Mouse (Mus musculus): Measurements from ENCODE around the gene Tmbim7. TPM values are rescaled to one million over a fixed set of nuclear protein-coding genes. Genes with fewer than 3 reads are reported as not detected.
A peak's percentile ranks its signal among the peaks of the same experiment; 100 is the strongest.

Gene Tmbim7
- polyA plus RNA-seq, 1 experiment from 2014 or later = not detected

- no peak overlapping the region for H3K4me3 ChIP-seq (ENCODE audit: low read length)
- H3K27me3 ChIP-seq (replicated peaks; ENCODE audit: control insufficient read depth, insufficient read depth, low read length) = no peaks in the 10 kb centered on the region
- ATAC-seq = no peak
- H3K4me1 ChIP-seq (ENCODE audit: control insufficient read depth, insufficient read depth, low read length) = no peaks in the 10 kb centered on the region
- no peaks in the 10 kb centered on the region for H3K9me3 ChIP-seq (ENCODE audit: control insufficient read depth, low read length)
- no peak overlapping the region for H3K27ac ChIP-seq (ENCODE audit: low read length)
- 78% methylated on average over 8 of the region's 8 CpGs for WGBS
- H3K36me3 ChIP-seq (ENCODE audit: control insufficient read depth, insufficient read depth, low read length) = no peaks in the 10 kb centered on the region
- no peak overlapping the region for H3K4me2 ChIP-seq (ENCODE audit: low read depth, low read length)
- H3K9ac ChIP-seq (ENCODE audit: low read depth, low read length) = no peak overlapping the region
Observed at GRCm38 (mm10) chr5:3635286-3635685, 15.7 kb upstream of the Tmbim7 start.

DNA sequence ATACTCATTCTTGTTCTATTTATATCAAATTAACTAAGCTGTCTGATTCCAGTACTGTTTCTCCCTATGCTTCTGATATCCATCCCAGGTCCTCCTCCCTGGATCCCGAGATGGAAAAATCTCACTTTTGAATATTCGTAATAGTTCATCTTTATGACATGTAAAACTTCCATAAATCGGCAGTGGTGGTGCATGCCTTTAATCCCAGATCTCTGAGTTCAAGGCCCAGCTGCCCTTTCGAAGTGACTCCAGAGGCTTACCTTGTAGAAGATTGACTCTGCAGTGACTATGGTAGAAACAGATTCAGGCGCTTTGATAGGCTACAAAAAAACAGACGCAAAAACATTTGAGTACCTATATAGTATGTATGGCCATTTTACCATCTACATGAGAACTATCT is 6.4 kb upstream of the Tmbim7 start:
- 90% methylated on average over 6 of the region's 6 CpGs for WGBS
- Histone ChIP-seq H3K4me2 (ENCODE audit: low read depth, low read length) (no peak overlapping the region), H3K4me1 (ENCODE audit: control insufficient read depth, insufficient read depth, low read length) (peaks cover 6% of the 10 kb centered on the region), H3K27ac (ENCODE audit: low read length) (no peak overlapping the region), H3K9me3 (ENCODE audit: control insufficient read depth, low read length) (no peaks in the 10 kb centered on the region), H3K27me3 (replicated peaks; ENCODE audit: control insufficient read depth, insufficient read depth, low read length) (no peaks in the 10 kb centered on the region), H3K4me3 (ENCODE audit: low read length) (no peak overlapping the region), H3K36me3 (ENCODE audit: control insufficient read depth, insufficient read depth, low read length) (peaks cover 4% of the 10 kb centered on the region; the same call in 1 of the 2 replicates), H3K9ac (ENCODE audit: low read depth, low read length) (no peak overlapping the region)
- no peak for ATAC-seq

DNA sequence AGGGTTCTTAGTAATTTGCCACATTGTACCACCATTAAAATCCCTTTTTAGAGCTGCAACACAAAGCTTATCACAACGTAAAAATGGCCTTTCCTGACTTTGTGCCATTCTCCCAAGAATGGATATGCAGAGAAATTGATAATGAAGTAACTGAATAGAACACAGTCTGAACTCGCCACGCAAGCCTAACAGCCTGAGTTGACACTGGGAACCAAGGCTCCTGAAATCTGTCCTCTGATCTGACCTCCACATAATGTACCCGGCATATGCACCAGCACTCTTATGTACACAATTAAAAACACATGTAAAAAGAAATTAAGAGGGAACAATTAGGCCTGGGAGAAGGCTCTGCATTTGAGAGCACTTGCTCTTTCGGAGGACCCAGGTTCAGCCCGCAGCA is 5.7 kb upstream of the Tmbim7 start:
- Histone ChIP-seq H3K4me1 (ENCODE audit: control insufficient read depth, insufficient read depth, low read length) (peaks cover 6% of the 10 kb centered on the region), H3K4me2 (ENCODE audit: low read depth, low read length) (no peak overlapping the region), H3K9ac (ENCODE audit: low read depth, low read length) (no peak overlapping the region), H3K27ac (ENCODE audit: low read length) (no peak overlapping the region), H3K27me3 (replicated peaks; ENCODE audit: control insufficient read depth, insufficient read depth, low read length) (no peaks in the 10 kb centered on the region), H3K9me3 (ENCODE audit: control insufficient read depth, low read length) (no peaks in the 10 kb centered on the region), H3K4me3 (ENCODE audit: low read length) (no peak overlapping the region), H3K36me3 (ENCODE audit: control insufficient read depth, insufficient read depth, low read length) (peaks cover 4% of the 10 kb centered on the region; the same call in 1 of the 2 replicates)
- WGBS = 84% methylated on average over 6 of the region's 6 CpGs
- no peak for ATAC-seq

DNA sequence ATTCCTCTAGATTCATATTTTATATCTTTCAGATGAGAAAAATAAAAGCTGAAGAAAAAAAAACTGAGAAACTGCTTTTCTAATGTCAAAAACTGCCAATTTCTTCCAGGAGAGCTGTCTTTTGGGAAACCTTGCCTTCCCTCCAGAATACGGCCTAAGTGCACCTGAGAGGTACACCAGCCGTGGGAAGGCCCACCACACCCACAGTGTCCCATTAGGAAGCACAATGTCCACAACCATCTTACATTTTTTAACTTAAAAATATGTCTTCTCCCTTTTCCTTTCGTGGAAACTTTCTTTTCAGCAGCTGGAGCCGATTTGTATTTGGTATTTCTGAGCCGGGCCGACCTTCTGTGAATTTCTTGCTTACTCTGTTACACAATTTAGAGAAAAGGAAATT is 4.4 kb upstream of the Tmbim7 start:
- peaks cover 6% of the 10 kb centered on the region for H3K4me1 ChIP-seq (ENCODE audit: control insufficient read depth, insufficient read depth, low read length)
- no peak for ATAC-seq
- H3K4me2 ChIP-seq (ENCODE audit: low read depth, low read length) = peak overlapping the region; percentile 60
- no peak overlapping the region for H3K27ac ChIP-seq (ENCODE audit: low read length)
- H3K36me3 ChIP-seq (ENCODE audit: control insufficient read depth, insufficient read depth, low read length) = peaks cover 4% of the 10 kb centered on the region; the same call in 1 of the 2 replicates
- peak overlapping the region; percentile 93 for H3K9ac ChIP-seq (ENCODE audit: low read depth, low read length)
- peak overlapping the region; percentile 95 for H3K4me3 ChIP-seq (ENCODE audit: low read length)
- H3K9me3 ChIP-seq (ENCODE audit: control insufficient read depth, low read length) = no peaks in the 10 kb centered on the region
- H3K27me3 ChIP-seq (replicated peaks; ENCODE audit: control insufficient read depth, insufficient read depth, low read length) = no peaks in the 10 kb centered on the region
- 24% methylated on average over 6 of the region's 6 CpGs for WGBS

DNA sequence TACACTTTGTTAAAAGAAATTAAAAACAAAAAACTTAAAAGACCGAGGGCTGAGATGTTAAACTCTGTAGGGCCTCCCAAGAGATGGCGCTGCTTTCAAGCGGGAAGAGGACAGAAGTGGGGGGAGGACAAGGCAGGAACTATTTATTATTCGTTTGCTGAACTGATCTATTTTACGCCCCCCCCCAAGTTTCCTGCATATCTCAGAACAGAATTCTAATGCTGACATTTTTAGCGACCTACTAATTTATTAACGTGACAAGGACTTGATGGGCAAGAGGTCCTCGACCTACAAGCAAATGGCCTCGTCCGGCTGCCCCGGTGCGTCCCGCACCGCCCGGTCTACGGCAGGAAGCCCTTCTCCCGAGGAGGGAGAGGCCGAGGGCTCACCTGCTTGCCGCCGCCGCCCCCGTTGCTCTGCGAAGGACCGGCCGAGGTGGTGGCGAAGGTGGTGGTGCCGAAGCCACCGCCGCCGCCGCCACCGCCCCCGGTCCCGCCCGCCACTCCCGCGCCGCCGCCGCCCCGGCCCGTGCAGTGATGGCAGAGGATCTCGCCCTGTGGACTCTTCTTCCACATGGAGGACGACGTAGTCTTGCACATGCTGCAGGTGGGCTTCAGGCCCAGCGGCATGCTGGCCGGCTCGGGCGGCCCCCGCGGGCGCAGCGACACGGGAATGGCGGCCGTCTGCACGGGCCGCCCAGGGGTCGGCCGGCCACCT is 3.8 kb upstream of the Tmbim7 start:
- Histone ChIP-seq H3K4me3 (ENCODE audit: low read length) (peak overlapping the region; percentile 95), H3K9ac (ENCODE audit: low read depth, low read length) (peak overlapping the region; percentile 93), H3K27me3 (replicated peaks; ENCODE audit: control insufficient read depth, insufficient read depth, low read length) (no peaks in the 10 kb centered on the region), H3K27ac (ENCODE audit: low read length) (peak overlapping the region; percentile 93), H3K9me3 (ENCODE audit: control insufficient read depth, low read length) (no peaks in the 10 kb centered on the region), H3K4me1 (ENCODE audit: control insufficient read depth, insufficient read depth, low read length) (peaks cover 6% of the 10 kb centered on the region), H3K4me2 (ENCODE audit: low read depth, low read length) (peak overlapping the region; percentile 60), H3K36me3 (ENCODE audit: control insufficient read depth, insufficient read depth, low read length) (peaks cover 4% of the 10 kb centered on the region; the same call in 1 of the 2 replicates)
- peak; percentile 78 for ATAC-seq
- 0% methylated on average over 55 of the region's 60 CpGs for WGBS

GRCm38 (mm10) chr5:3647708-3648121 is 3.3 kb upstream of the Tmbim7 start:
- peak overlapping the region; percentile 93 for H3K27ac ChIP-seq (ENCODE audit: low read length)
- under 1% methylated on average over 34 of the region's 46 CpGs for WGBS
- H3K36me3 ChIP-seq (ENCODE audit: control insufficient read depth, insufficient read depth, low read length) = peaks cover 4% of the 10 kb centered on the region; the same call in 1 of the 2 replicates
- ATAC-seq = peak; percentile 96
- no peaks in the 10 kb centered on the region for H3K9me3 ChIP-seq (ENCODE audit: control insufficient read depth, low read length)
- H3K4me3 ChIP-seq (ENCODE audit: low read length) = peak overlapping the region; percentile 95
- H3K27me3 ChIP-seq (replicated peaks; ENCODE audit: control insufficient read depth, insufficient read depth, low read length) = no peaks in the 10 kb centered on the region
- H3K4me2 ChIP-seq (ENCODE audit: low read depth, low read length) = peak overlapping the region; percentile 60
- H3K4me1 ChIP-seq (ENCODE audit: control insufficient read depth, insufficient read depth, low read length) = peaks cover 6% of the 10 kb centered on the region
- peak overlapping the region; percentile 93 for H3K9ac ChIP-seq (ENCODE audit: low read depth, low read length)

DNA sequence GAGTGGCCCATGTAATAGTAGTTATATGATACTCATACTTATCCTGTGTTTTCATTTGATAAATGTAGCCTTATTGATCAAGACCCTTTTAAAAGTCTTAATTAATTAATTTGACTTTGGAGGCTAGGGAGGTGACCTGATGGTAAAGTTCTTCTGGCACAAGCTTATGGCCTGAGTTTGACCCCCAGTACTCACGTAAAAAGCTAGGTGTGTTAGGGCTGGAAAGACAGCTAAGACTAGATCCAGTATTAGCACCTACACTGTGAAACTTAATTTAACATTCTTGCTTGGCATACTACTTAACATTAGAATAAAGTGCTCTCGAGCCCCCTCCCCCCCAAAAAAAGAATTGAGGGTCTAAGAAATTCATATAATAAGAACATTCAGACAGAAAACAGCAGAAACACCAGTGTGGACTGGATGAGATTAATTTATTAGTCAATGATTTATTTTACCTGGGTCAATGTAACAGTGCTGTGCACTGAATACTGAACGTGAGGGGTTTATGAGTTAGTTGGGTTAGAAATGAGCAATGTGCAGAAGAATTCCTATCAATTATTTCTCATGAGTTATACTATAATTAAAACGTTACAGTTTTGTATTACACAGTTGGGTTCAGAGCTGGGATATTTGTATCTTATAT is 2.7 kb upstream of the Tmbim7 start:
- no peaks in the 10 kb centered on the region for H3K27me3 ChIP-seq (replicated peaks; ENCODE audit: control insufficient read depth, insufficient read depth, low read length)
- H3K4me1 ChIP-seq (ENCODE audit: control insufficient read depth, insufficient read depth, low read length) = peaks cover 6% of the 10 kb centered on the region
- no peaks in the 10 kb centered on the region for H3K9me3 ChIP-seq (ENCODE audit: control insufficient read depth, low read length)
- no peak overlapping the region for H3K4me3 ChIP-seq (ENCODE audit: low read length)
- H3K9ac ChIP-seq (ENCODE audit: low read depth, low read length) = no peak overlapping the region
- H3K4me2 ChIP-seq (ENCODE audit: low read depth, low read length) = peak overlapping the region; percentile 22; the same call in 1 of the 2 replicates
- 43% methylated on average over 4 of the region's 4 CpGs for WGBS
- H3K36me3 ChIP-seq (ENCODE audit: control insufficient read depth, insufficient read depth, low read length) = peaks cover 4% of the 10 kb centered on the region; the same call in 1 of the 2 replicates
- ATAC-seq = peak; percentile 18
- no peak overlapping the region for H3K27ac ChIP-seq (ENCODE audit: low read length)

GRCm38 (mm10) chr5:3648849-3649210 is 2.2 kb upstream of the Tmbim7 start:
- WGBS = 68% methylated on average over 4 of the region's 4 CpGs
- Histone ChIP-seq H3K4me1 (ENCODE audit: control insufficient read depth, insufficient read depth, low read length) (peaks cover 6% of the 10 kb centered on the region), H3K27ac (ENCODE audit: low read length) (no peak overlapping the region), H3K4me2 (ENCODE audit: low read depth, low read length) (no peak overlapping the region), H3K9ac (ENCODE audit: low read depth, low read length) (no peak overlapping the region), H3K36me3 (ENCODE audit: control insufficient read depth, insufficient read depth, low read length) (0 out of 2 replicates have a peak, but pooled peaks cover 4% of the 10 kb centered on the region), H3K4me3 (ENCODE audit: low read length) (no peak overlapping the region), H3K9me3 (ENCODE audit: control insufficient read depth, low read length) (no peaks in the 10 kb centered on the region), H3K27me3 (replicated peaks; ENCODE audit: control insufficient read depth, insufficient read depth, low read length) (no peaks in the 10 kb centered on the region)
- ATAC-seq = no peak

- Histone ChIP-seq H3K9ac (ENCODE audit: low read depth, low read length) (no peak overlapping the region), H3K9me3 (ENCODE audit: control insufficient read depth, low read length) (no peaks in the 10 kb centered on the region), H3K4me3 (ENCODE audit: low read length) (no peak overlapping the region), H3K27me3 (replicated peaks; ENCODE audit: control insufficient read depth, insufficient read depth, low read length) (no peaks in the 10 kb centered on the region), H3K36me3 (ENCODE audit: control insufficient read depth, insufficient read depth, low read length) (no peaks in the 10 kb centered on the region), H3K4me2 (ENCODE audit: low read depth, low read length) (no peak overlapping the region), H3K27ac (ENCODE audit: low read length) (no peak overlapping the region), H3K4me1 (ENCODE audit: control insufficient read depth, insufficient read depth, low read length) (no peaks in the 10 kb centered on the region)
- ATAC-seq = no peak
- 86% methylated on average over 5 of the region's 5 CpGs for WGBS
Observed at GRCm38 (mm10) chr5:3651621-3652020, 640 bp downstream of the Tmbim7 start.
